Mouse (Mus musculus): ENCODE measurements around the gene Dclk3. TPM values are rescaled to one million over a fixed set of nuclear protein-coding genes. Genes with fewer than 3 reads are reported as not detected.

The Dclk3 gene
- polyA plus RNA-seq, 1 experiment from 2014 or later = 1.9 TPM

DNA sequence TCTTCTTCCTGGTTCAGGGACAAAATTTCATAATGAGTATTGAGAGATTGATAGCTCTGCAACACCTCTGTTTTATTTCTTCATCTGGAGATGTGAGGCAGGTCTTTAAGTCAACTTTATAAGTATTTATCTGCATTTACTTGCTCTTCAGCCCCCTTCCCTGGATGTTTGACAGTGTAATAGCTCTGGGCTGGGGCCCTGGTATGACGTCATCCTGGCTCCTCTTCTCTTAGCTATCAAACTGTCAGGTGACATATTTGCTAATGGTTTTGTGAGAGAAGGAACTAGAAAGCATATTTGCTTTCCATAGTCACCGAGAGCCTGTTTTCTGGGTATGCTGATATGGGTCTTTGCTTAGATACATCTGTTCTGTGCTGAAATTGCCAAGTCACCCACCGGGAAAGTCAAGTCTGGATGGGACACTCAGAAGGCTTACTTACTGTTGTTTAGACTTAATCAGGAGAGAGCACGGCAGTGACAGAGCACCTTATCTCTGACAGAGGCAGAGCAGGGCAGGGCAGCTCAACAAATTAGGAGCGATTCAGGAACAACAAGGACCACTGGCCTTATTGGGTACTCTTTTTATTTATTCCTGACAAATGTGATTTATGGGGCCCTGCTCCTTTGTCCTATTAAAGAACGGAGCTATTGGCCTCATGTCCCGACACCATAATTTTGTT, 96.0 kb downstream of the Dclk3 start:
- WGBS = 29% methylated on average over 7 of the region's 7 CpGs
- Histone ChIP-seq H3K27me3 (replicated peaks) (no peaks in the 10 kb centered on the region), H3K4me1 (peaks cover 10% of the 10 kb centered on the region), H3K27ac (replicated peaks) (no peak overlapping the region), H3K36me3 (no peaks in the 10 kb centered on the region), H3K9ac (no peak overlapping the region), H3K9me3 (no peaks in the 10 kb centered on the region), H3K4me3 (no peak overlapping the region), H3K4me2 (no peak overlapping the region)
- no peak for ATAC-seq (ENCODE audit: extremely low read depth, insufficient number of reproducible peaks, low FRiP score, low TSS enrichment)

DNA sequence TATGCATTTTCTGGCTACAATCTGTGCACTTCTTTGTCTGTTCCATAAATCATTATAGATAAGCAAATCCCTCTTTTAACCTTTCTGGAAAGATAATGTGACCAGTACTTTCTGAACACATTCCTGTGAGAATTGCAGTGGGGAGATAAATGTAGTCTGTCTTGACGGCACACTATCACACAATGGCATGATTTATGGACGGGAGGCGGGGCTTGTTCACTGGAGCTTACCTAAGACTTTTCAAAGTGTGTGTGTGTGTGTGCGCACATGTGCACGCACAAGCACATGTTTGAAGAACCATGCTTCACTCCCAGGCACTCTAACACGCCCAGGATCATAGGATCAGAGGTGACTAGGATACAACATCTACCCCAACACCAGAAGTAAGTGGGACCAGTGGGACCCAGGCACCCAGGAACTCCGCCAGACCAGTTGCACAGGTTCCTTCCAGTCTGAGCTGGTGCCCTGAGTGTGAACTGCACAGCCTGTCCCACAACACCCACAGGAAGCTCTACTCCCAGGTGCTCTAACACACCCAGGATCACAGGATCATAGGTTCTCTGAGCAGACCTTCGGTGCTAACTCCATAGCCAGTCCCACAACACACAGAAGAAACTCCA, 96.7 kb downstream of the Dclk3 start:
- no peaks in the 10 kb centered on the region for H3K27me3 ChIP-seq (replicated peaks)
- 73% methylated on average over 8 of the region's 8 CpGs for WGBS

More for the DNA sequence above, 96.7 kb downstream of the Dclk3 start:
- Histone ChIP-seq H3K4me1 (peaks cover 10% of the 10 kb centered on the region), H3K27ac (replicated peaks) (no peak overlapping the region), H3K4me2 (no peak overlapping the region), H3K9ac (no peak overlapping the region), H3K36me3 (no peaks in the 10 kb centered on the region), H3K4me3 (no peak overlapping the region), H3K9me3 (no peaks in the 10 kb centered on the region)
- ATAC-seq (ENCODE audit: extremely low read depth, insufficient number of reproducible peaks, low FRiP score, low TSS enrichment) = no peak

Other genes starting within 250 kb of the Dclk3 start
- gene Mlh1, start 167.3 kb upstream of the Dclk3 start, polyA plus RNA-seq (2015; fragmentation: Nextera tagmentation; extraction: Ambion mirVana) = 33.3 and 35.2 TPM in 2 replicates
- gene Epm2aip1, start 167.2 kb upstream of the Dclk3 start, polyA plus RNA-seq (2015; fragmentation: Nextera tagmentation; extraction: Ambion mirVana) = 17.3 and 17.6 TPM in 2 replicates
- 0.06 and 0.24 TPM in 2 replicates for gene Trank1, start 127.3 kb upstream of the Dclk3 start, polyA plus RNA-seq (2015; fragmentation: Nextera tagmentation; extraction: Ambion mirVana)

Measured in heart, embryonic 13.5 days (tissue).